Mouse (Mus musculus): ENCODE measurements around the gene Col24a1. TPM values are rescaled to one million over a fixed set of nuclear protein-coding genes. Genes with fewer than 3 reads are reported as not detected.

Col24a1 gene
- polyA plus RNA-seq (2012; rRNA removed) = 0.31 and 0.32 TPM in 2 replicates

- DNase-seq (ENCODE audit: low read depth) = no peak
Observed at GRCm38 (mm10) chr3:145292337-145293134, at the start of gene Col24a1. Gene Col24a1 (plus strand): TSS chr3:145292472.

- DNase-seq (ENCODE audit: low read depth) = no peak
Observed at GRCm38 (mm10) chr3:145248040-145248439, 44.2 kb upstream of the Col24a1 start.

- peak; percentile 22 for DNase-seq (ENCODE audit: low read depth)
Observed at GRCm38 (mm10) chr3:145253066-145253465, 39.2 kb upstream of the Col24a1 start.

- DNase-seq (ENCODE audit: low read depth) = no peak
Observed at GRCm38 (mm10) chr3:145254764-145255396, 37.4 kb upstream of the Col24a1 start.

GRCm38 (mm10) chr3:145256647-145257046 is 35.6 kb upstream of the Col24a1 start:
- DNase-seq (ENCODE audit: low read depth) = no peak

- no peak for DNase-seq (ENCODE audit: low read depth)
Observed at GRCm38 (mm10) chr3:145259678-145260077, 32.6 kb upstream of the Col24a1 start.

GRCm38 (mm10) chr3:145263131-145263530 is 29.1 kb upstream of the Col24a1 start:
- no peak for DNase-seq (ENCODE audit: low read depth)

GRCm38 (mm10) chr3:145268066-145268465 is 24.2 kb upstream of the Col24a1 start:
- DNase-seq (ENCODE audit: low read depth) = peak; percentile 24

GRCm38 (mm10) chr3:145274191-145274590 is 18.1 kb upstream of the Col24a1 start:
- DNase-seq (ENCODE audit: low read depth) = no peak

- DNase-seq (ENCODE audit: low read depth) = no peak
Observed at GRCm38 (mm10) chr3:145293207-145293606, 935 bp downstream of the Col24a1 start.

- DNase-seq (ENCODE audit: low read depth) = no peak
Observed at GRCm38 (mm10) chr3:145293623-145294307, 1.5 kb downstream of the Col24a1 start.

GRCm38 (mm10) chr3:145299980-145300591 is 7.8 kb downstream of the Col24a1 start:
- no peak for DNase-seq (ENCODE audit: low read depth)

- DNase-seq (ENCODE audit: low read depth) = peak; percentile 13
Observed at GRCm38 (mm10) chr3:145305311-145305710, 13.0 kb downstream of the Col24a1 start.

GRCm38 (mm10) chr3:145307209-145307608 is 14.9 kb downstream of the Col24a1 start:
- no peak for DNase-seq (ENCODE audit: low read depth)

- DNase-seq (ENCODE audit: low read depth) = no peak
Observed at GRCm38 (mm10) chr3:145320587-145321274, 28.5 kb downstream of the Col24a1 start.

- DNase-seq (ENCODE audit: low read depth) = no peak
Observed at GRCm38 (mm10) chr3:145325402-145325801, 33.1 kb downstream of the Col24a1 start.

- no peak for DNase-seq (ENCODE audit: low read depth)
Observed at GRCm38 (mm10) chr3:145331642-145332041, 39.4 kb downstream of the Col24a1 start.

GRCm38 (mm10) chr3:145334046-145334445 is 41.8 kb downstream of the Col24a1 start:
- no peak for DNase-seq (ENCODE audit: low read depth)

GRCm38 (mm10) chr3:145337161-145337560 is 44.9 kb downstream of the Col24a1 start:
- no peak for DNase-seq (ENCODE audit: low read depth)

- no peak for DNase-seq (ENCODE audit: low read depth)
Observed at GRCm38 (mm10) chr3:145339851-145340499, 47.7 kb downstream of the Col24a1 start.

GRCm38 (mm10) chr3:145348690-145349089 is 56.4 kb downstream of the Col24a1 start:
- no peak for DNase-seq (ENCODE audit: low read depth)
